Comparison of ENCODE assay signal across 13 mouse cellular contexts in genomic region chr4:130640031-130640717, GRCm38 (mm10). TPM values are rescaled to one million over a fixed set of nuclear protein-coding genes. Genes with fewer than 3 reads are reported as not detected.
A peak's percentile ranks its signal among the peaks of the same experiment; 100 is the strongest.
DNase-seq lines count a peak whose midpoint lies in the region; TF ChIP-seq lines count a peak whose summit lies in the region.
"Had no signal": no experiment of that assay in that cellular context is flagged by ENCODE, and none has a peak within 500 bp of the region (broad histone marks: within the 10 kb centered on the region; RNA-seq: fewer than 3 reads in every experiment).

No protein-coding gene starts in this region.

- TF ChIP-seq POLR2A in liver, adult 2 months (IDR thresholded peaks at IDR 0.05; ENCODE audit: extremely low read depth, insufficient read depth, low read length) = no peak
- TF ChIP-seq POLR2A in small intestine, adult 2 months (IDR thresholded peaks at IDR 0.05; ENCODE audit: low read depth, low read length) = no peak

- H3K36me3 ChIP-seq in liver, adult 2 months (ENCODE audit: control insufficient read depth, insufficient read depth, low read length) = no peaks in the 10 kb centered on the region
- H3K36me3 ChIP-seq in small intestine, adult 2 months (ENCODE audit: control insufficient read depth, insufficient read depth, low read length) = no peaks in the 10 kb centered on the region
- H3K36me3 ChIP-seq: heart, embryonic 10.5 days; limb, embryonic 10.5 days; midbrain, embryonic 10.5 days had no signal

- H3K4me1 ChIP-seq in liver, adult 2 months (ENCODE audit: control insufficient read depth, insufficient read depth, low read length) = peaks cover 24% of the 10 kb centered on the region
- peaks cover 28% of the 10 kb centered on the region for H3K4me1 ChIP-seq in small intestine, adult 2 months (ENCODE audit: control insufficient read depth, insufficient read depth, insufficient read length, low read length)
- H3K4me1 ChIP-seq: limb, embryonic 10.5 days; midbrain, embryonic 10.5 days had no signal

- H3K4me3 ChIP-seq in liver, adult 2 months (ENCODE audit: insufficient read depth, low read depth, low read length) = no peak overlapping the region
- H3K4me3 ChIP-seq in small intestine, adult 2 months (ENCODE audit: low read depth, low read length) = no peak overlapping the region
- H3K4me3 ChIP-seq: heart, embryonic 10.5 days; limb, embryonic 10.5 days; midbrain, embryonic 10.5 days had no signal

- TF ChIP-seq CTCF in liver, adult 2 months (IDR thresholded peaks at IDR 0.05; ENCODE audit: low read depth, low read length) = no peak
- TF ChIP-seq CTCF in small intestine, adult 2 months (IDR thresholded peaks at IDR 0.05; ENCODE audit: extremely low read depth, insufficient read length, insufficient replicate concordance, low read depth, low read length) = no peak

- 26% methylated on average over 9 of the region's 9 CpGs for WGBS in liver, adult 2 months
- WGBS in small intestine, adult 2 months = 32% methylated on average over 9 of the region's 9 CpGs

- no peaks in the 10 kb centered on the region for H3K27me3 ChIP-seq in liver, adult 2 months (ENCODE audit: control insufficient read depth, insufficient read depth, low read length)
- H3K27me3 ChIP-seq in small intestine, adult 2 months (ENCODE audit: control insufficient read depth, insufficient read depth, low read length) = no peaks in the 10 kb centered on the region

- H3K9ac ChIP-seq in liver, adult 2 months (ENCODE audit: low read depth, low read length) = peak overlapping the region; percentile 69
- H3K9ac ChIP-seq: lung, embryonic 14.5 days had no signal

- peak; percentile 98 for DNase-seq in liver, adult 2 months (ENCODE audit: extremely low read depth, low read depth, low spot score)
- no peak for DNase-seq in liver
- peak; percentile 44 to 81 for DNase-seq in adrenal gland, adult (ENCODE audit: inconsistent age in 2 of 2, low spot score in 1 of 2)
- DNase-seq in kidney, adult 8-10 months = peak; percentile 87 to 91
- no peak for DNase-seq in T-cell, adult 2 months (ENCODE audit: low spot score)
- no peak for DNase-seq in cerebellum, adult 18-20 months
- DNase-seq in retina, postnatal 1 day = no peak
- DNase-seq: heart, postnatal 4 days; lung, embryonic 14.5 days had no signal

- no peaks in the 10 kb centered on the region for H3K79me2 ChIP-seq in liver, adult 2 months (ENCODE audit: control insufficient read depth, insufficient read depth, low read length)

- H3K27ac ChIP-seq in liver, adult 2 months (replicated peaks; ENCODE audit: insufficient read depth, low read depth, low read length) = peak overlapping the region; percentile 99
- H3K27ac ChIP-seq in small intestine, adult 2 months (ENCODE audit: insufficient read depth, low read depth, low read length) = peak overlapping the region; percentile 90
- H3K27ac ChIP-seq: heart, embryonic 10.5 days; limb, embryonic 10.5 days; midbrain, embryonic 10.5 days had no signal

RNA-seq across cellular contexts. Expression of gene Pum1, which starts 22.9 kb away (rescaled TPM):
- total RNA-seq in liver, adult 2 months (2014; rRNA removed) = 25.4 and 33.1 TPM in 2 replicates
- polyA plus RNA-seq in liver, adult 2 months (2012; rRNA removed) = 26.3 and 30.3 TPM in 2 replicates
- 25.6 and 48.4 TPM in 2 replicates for polyA plus RNA-seq in small intestine, adult 2 months (2012; rRNA removed)

Comparison
In these comparisons a context has a peak if more than half of its experiments do, and no peak if none do; other contexts are left out.
1. DNase-seq: peak in liver, adult 2 months (single experiment), adrenal gland, adult (2 of 2) and kidney, adult 8-10 months (2 of 2); none in liver (single experiment), T-cell, adult 2 months (single experiment), cerebellum, adult 18-20 months (0 of 2) and retina, postnatal 1 day (single experiment).